Mouse (Mus musculus): Measurements from ENCODE around the gene Eif5a. TPM values are rescaled to one million over a fixed set of nuclear protein-coding genes. Genes with fewer than 3 reads are reported as not detected.

The Eif5a gene
- total RNA-seq, 1 experiment from 2014 or later = 276 TPM

DNA sequence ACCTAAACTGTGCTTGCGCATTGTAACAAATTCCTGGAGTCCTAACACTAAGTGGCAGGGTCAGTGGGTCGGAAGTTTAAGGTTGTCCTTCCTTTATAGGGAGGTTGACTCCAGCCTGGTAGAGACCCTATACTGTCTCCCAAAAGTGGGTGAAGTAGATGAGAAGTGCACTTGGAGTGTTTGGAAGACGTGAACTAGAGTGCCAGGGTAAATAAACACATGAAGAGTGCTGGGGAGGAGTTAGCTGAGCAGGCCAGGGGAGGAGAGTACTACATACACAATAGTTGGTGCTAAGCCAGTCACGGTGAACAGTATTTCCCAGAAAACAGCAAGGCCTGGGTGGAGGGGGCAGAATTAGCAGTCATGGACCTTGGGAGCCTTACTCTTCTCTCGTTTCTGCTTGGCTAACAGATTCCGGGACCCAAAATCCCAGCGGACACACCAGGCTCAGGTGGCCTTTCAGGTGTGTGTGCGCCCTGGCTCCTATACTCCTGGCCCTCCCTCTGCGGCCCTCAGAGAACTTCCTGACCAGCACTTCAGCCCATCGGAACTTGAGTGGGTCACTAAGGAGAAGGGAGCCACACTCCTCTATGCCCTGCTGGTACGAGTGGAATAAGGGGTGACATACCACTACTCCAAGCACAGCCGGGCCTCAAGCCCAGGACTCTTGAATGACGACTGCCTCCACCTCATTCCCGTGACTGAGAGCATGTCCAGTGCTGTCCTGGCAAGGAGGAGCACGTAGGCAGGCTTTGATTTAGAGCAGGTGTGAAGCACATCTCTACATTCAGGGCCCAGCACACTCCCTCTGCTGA lies 8.8 kb downstream of the Eif5a start:
- ATAC-seq (replicated peaks; ENCODE audit: insufficient number of reproducible peaks, low FRiP score, low TSS enrichment, poor library complexity, severe bottlenecking) = no peak

DNA sequence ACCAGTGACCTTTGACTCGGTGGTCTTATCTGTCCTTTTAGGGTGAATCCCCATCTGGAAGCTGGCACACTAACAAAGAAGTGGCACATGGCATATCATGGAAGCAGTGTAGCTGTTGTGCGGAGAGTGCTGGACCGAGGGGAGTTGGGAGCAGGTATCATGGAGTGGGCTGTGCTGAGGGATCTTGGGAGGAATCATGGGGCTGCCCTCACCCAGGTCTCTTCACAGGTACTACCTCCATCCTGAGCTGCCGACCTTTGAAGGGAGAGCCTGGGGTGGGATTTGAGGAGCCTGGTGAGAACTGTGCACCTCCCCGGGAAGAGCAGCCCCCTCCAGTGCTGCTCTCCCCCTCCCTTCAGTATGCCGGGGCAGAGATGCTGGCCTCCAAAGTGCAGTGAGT lies 10.1 kb downstream of the Eif5a start:
- no peak for ATAC-seq (replicated peaks; ENCODE audit: insufficient number of reproducible peaks, low FRiP score, low TSS enrichment, poor library complexity, severe bottlenecking)

DNA sequence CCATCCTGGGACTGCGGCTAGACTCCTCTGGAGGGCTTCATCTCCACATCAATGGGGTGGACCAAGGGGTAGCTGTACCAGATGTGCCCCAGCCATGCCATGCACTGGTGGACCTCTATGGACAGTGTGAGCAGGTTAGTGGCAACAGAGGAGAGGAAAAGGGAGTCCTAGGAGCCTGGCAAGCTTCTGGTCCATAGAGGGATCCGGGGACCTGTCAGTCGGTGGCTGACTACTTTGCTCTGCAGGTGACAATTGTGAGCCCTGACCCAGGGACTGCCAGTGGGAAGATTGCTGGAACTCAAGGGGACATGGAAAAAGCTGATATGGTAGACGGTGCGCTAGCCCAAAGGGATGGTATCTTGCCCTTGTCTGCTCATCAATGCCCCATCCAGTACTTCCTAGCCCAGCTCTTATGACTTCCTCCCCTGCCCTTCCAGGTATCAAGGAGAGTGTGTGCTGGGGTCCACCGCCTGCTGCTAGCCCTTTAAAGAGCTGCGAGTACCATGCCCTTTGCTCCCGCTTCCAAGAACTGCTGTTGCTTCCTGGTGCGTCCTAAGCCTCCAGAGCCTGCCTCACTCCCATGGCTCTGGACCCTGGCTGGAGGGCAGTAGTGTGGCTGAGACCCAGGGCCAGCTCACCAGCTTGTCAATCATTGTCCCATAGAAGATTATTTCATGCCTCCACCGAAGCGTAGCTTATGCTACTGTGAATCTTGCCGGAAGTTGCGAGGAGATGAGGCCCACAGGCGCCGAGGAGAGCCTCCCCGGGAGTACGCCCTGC lies 10.8 kb downstream of the Eif5a start:
- ATAC-seq (replicated peaks; ENCODE audit: insufficient number of reproducible peaks, low FRiP score, low TSS enrichment, poor library complexity, severe bottlenecking) = no peak

DNA sequence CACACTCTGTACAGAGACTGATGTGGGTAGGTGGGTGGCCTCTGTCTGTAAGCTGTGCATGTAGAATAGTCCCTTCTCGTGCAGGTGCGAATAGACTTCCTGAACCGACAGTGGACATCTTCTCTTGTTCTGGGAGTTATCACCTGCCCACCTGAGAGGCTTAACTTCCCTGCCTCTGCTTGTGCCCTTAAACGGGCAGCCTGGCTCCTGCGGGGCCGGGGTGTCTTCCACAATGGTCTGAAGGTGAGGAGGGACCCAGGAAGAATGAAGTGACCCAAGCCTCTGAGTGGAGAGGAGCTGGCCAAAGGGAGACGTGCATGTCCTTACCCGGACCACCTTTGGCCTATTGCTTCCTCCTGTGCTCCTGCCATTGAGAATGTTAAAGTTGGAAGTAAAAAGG lies 11.6 kb downstream of the Eif5a start:
- ATAC-seq (replicated peaks; ENCODE audit: insufficient number of reproducible peaks, low FRiP score, low TSS enrichment, poor library complexity, severe bottlenecking) = no peak

DNA sequence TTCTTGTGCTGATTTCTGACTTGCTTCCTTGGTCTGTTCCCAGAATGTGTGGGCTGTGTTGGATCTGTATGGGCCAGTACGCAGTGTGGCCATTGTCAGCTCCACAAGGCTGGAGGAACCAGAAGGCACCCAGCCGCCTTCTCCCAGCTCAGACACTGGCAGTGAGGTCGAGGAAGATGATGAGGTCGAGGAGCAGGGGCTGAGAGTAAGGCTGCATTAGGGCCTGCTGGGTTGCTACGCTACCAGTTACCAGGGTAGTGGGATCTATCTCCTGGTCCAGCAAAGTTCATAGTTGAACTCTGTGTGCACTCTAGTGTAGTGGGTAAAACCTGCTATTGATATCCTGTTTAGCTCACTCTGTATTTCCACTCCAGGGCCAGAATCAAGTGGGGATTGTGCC lies 12.6 kb downstream of the Eif5a start:
- no peak for ATAC-seq (replicated peaks; ENCODE audit: insufficient number of reproducible peaks, low FRiP score, low TSS enrichment, poor library complexity, severe bottlenecking)

GRCm38 (mm10) chr11:69908645-69909044 lies 13.1 kb downstream of the Eif5a start:
- no peak for ATAC-seq (replicated peaks; ENCODE audit: insufficient number of reproducible peaks, low FRiP score, low TSS enrichment, poor library complexity, severe bottlenecking)

DNA sequence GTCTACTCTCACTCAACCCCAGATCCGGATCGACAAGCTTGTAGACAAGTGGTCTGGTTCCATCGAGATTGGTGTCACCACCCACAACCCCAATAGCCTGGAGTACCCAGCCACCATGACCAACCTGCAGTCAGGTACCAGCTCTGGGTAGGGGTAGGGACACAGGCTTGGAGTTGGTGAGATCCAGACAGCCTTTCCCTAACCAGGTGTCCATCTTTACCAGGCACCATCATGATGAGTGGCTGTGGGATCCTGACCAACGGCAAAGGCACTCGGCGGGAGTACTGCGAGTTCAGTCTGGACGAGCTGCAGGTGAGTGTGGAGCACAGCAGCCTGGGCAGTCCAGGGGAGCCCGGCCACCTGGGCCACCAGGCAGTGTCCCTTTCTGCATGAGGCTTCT lies 17.4 kb downstream of the Eif5a start:
- ATAC-seq (replicated peaks; ENCODE audit: insufficient number of reproducible peaks, low FRiP score, low TSS enrichment, poor library complexity, severe bottlenecking) = no peak

GRCm38 (mm10) chr11:69902972-69903371 lies 18.8 kb downstream of the Eif5a start:
- no peak for ATAC-seq (replicated peaks; ENCODE audit: insufficient number of reproducible peaks, low FRiP score, low TSS enrichment, poor library complexity, severe bottlenecking)

GRCm38 (mm10) chr11:69901993-69902392 lies 19.8 kb downstream of the Eif5a start:
- ATAC-seq (replicated peaks; ENCODE audit: insufficient number of reproducible peaks, low FRiP score, low TSS enrichment, poor library complexity, severe bottlenecking) = no peak

- ATAC-seq (replicated peaks; ENCODE audit: insufficient number of reproducible peaks, low FRiP score, low TSS enrichment, poor library complexity, severe bottlenecking) = peak; percentile 76
These were observed 20.3 kb downstream of the Eif5a start for GRCm38 (mm10) chr11:69901406-69901846.

GRCm38 (mm10) chr11:69900471-69901405 lies 21.0 kb downstream of the Eif5a start, which contains the start of the genes 2810408A11Rik and Neurl4:
Gene 2810408A11Rik (minus strand): TSS chr11:69900987.
Gene Neurl4 (plus strand): TSS chr11:69901072.
- peak; percentile 88 for ATAC-seq (replicated peaks; ENCODE audit: insufficient number of reproducible peaks, low FRiP score, low TSS enrichment, poor library complexity, severe bottlenecking)

DNA sequence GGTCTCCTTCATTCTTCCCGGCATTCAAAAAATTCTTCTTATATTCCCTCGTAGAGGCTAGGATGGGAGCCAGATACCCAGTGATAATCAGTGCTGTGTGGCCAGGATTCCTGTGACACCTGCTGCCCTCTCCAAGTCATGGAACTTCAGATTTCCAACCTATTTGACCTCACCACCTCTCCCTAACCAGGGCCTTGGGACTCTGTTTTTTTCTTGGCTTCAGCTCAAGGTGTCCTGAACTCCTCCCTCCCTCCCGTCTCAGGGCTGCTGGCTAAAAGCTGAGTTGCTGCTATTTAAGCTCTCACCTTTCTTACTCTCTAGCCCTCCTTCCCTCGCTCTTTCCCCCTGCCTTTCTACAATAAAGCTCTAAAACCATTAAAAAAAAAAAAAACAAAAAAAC lies 21.9 kb downstream of the Eif5a start:
- ATAC-seq (replicated peaks; ENCODE audit: insufficient number of reproducible peaks, low FRiP score, low TSS enrichment, poor library complexity, severe bottlenecking) = no peak

DNA sequence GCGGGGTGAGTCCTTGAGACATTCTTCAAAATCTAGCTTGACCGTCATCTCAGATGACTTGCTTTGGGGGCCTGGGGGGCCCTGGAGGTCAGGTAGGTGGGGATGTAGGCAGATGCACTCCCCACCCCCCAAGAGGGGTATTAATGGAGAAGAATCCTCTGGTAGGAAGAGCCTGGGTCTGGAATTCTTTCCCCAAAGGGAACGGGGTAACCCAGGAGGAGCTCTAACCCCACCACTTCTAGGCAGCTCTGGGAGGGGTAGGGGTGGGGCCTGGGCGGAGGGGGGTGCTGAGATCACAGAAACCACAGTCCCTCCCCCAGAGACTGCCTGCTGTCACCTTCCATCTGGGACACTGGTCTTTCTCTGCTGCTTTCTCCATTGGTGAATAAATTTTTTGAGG lies 26.5 kb downstream of the Eif5a start, which contains the start of gene Acap1:
Gene Acap1 (minus strand): TSS at position 249 of the 400 bp plus-strand sequence.
- ATAC-seq (replicated peaks; ENCODE audit: insufficient number of reproducible peaks, low FRiP score, low TSS enrichment, poor library complexity, severe bottlenecking) = no peak

- ATAC-seq (replicated peaks; ENCODE audit: insufficient number of reproducible peaks, low FRiP score, low TSS enrichment, poor library complexity, severe bottlenecking) = peak; percentile 78
These were observed 27.1 kb downstream of the Eif5a start for GRCm38 (mm10) chr11:69894671-69895070.

DNA sequence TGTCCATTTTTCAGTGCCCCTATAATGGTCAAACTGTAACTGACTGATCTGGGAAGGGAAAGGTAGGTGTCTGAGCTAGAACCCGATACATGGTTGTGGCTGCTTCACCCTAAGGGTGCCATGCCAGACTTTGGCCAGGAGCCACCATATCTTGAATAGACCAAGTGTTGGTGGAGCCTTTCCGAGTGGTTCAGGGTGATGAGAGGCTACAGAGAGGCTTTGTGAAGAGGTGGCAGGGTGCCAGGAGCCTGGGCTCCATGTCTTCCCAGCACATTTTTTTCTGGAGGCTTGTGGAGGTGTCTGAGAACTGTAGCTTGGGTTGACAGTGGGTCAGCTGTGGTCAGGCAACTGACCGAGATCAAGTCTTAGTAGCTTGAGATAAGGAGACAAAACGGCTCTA lies 30.3 kb downstream of the Eif5a start:
- no peak for ATAC-seq (replicated peaks; ENCODE audit: insufficient number of reproducible peaks, low FRiP score, low TSS enrichment, poor library complexity, severe bottlenecking)

- no peak for ATAC-seq (replicated peaks; ENCODE audit: insufficient number of reproducible peaks, low FRiP score, low TSS enrichment, poor library complexity, severe bottlenecking)
These were observed 34.7 kb downstream of the Eif5a start for GRCm38 (mm10) chr11:69886907-69887635.

DNA sequence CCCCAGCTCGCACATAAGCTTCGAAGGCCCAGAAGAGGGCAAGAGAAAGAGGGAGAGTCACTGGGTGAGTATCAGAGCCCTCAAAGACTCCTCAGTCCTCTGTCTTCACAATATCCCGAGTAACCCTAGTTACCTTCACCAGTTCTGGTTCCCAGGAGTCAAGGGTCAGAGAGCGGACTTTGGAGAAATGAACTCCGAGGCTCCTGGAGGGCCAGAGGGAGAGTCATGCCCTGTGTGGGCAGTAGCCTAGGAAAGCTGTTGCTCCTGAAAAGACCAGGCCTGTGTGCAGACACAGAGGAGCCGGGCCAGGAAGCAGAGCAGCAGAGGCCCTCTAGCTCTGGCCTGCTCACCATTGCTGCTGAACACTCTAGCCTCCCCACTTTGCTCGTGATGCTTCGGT lies 37.1 kb downstream of the Eif5a start:
- ATAC-seq (replicated peaks; ENCODE audit: insufficient number of reproducible peaks, low FRiP score, low TSS enrichment, poor library complexity, severe bottlenecking) = no peak

GRCm38 (mm10) chr11:69884240-69884639 lies 37.5 kb downstream of the Eif5a start:
- no peak for ATAC-seq (replicated peaks; ENCODE audit: insufficient number of reproducible peaks, low FRiP score, low TSS enrichment, poor library complexity, severe bottlenecking)
